Mouse (Mus musculus) small intestine, adult 2 months (tissue): ENCODE data around the gene Gramd1b. TPM values are rescaled to one million over a fixed set of nuclear protein-coding genes. Genes with fewer than 3 reads are reported as not detected.

Source experiments
- H3K27ac ChIP-seq: fragments of 200-500 bp; 2 replicates; pipeline ENCODE4 v1.5.1; 2012; ENCODE audit warnings: low read depth, low read length, control low read depth, inconsistent platforms; ENCODE audit not compliant: insufficient read depth
- H3K27me3 ChIP-seq: fragments of 200-500 bp; 2 replicates; pipeline ENCODE4 v1.6.1; 2012; ENCODE audit warnings: mild to moderate bottlenecking, moderate library complexity, low read length, inconsistent platforms; ENCODE audit not compliant: control insufficient read depth, insufficient read depth
- H3K36me3 ChIP-seq: fragments of 200-500 bp; 2 replicates; pipeline ENCODE4 v1.6.1; 2012; ENCODE audit warnings: mild to moderate bottlenecking, low read length, control low read depth, inconsistent platforms; ENCODE audit not compliant: control insufficient read depth, insufficient read depth
- H3K4me1 ChIP-seq: fragments of 200-500 bp; 2 replicates; pipeline ENCODE4 v1.6.1; 2012; ENCODE audit warnings: low read length, inconsistent platforms, mixed read lengths; ENCODE audit not compliant: control insufficient read depth, insufficient read depth, insufficient read length
- H3K4me3 ChIP-seq: fragments of 200-500 bp; 2 replicates; pipeline ENCODE4 v1.5.1; 2012; ENCODE audit warnings: low read depth, mild to moderate bottlenecking, control low read depth, inconsistent platforms, low read length, moderate library complexity
- CTCF ChIP-seq: fragments of 200-500 bp; IDR thresholded peaks from 2 replicates; pipeline ENCODE4 v1.5.1; 2012; ENCODE audit warnings: low read depth, mild to moderate bottlenecking, control low read depth, inconsistent platforms, low read length, moderate library complexity, mixed read lengths; ENCODE audit not compliant: insufficient replicate concordance, insufficient read length; ENCODE audit errors: extremely low read depth
- POLR2A ChIP-seq: fragments of 200-500 bp; IDR thresholded peaks from 2 replicates; pipeline ENCODE4 v1.6.1; 2012; ENCODE audit warnings: low read depth, mild to moderate bottlenecking, control low read depth, inconsistent platforms, low read length, moderate library complexity
- WGBS: fragments of 180-500 bp; shearing (Covaris S2); methylation state at CpG from one replicate; pipeline ENCODE4 v1.1.7; 2018; 5-methylcytosine and 5-hydroxymethylcytosine counted together
- polyA plus RNA-seq: library from polyadenylated mRNA; depleted of rRNA; stranded (reverse); fragments of >200 nt; gene quantifications from 2 replicates; pipeline ENCODE4 v1.2.3, GENCODE M21; 2012; rRNA removed

Gene Gramd1b
- polyA plus RNA-seq, 1 experiment = 128 TPM

DNA sequence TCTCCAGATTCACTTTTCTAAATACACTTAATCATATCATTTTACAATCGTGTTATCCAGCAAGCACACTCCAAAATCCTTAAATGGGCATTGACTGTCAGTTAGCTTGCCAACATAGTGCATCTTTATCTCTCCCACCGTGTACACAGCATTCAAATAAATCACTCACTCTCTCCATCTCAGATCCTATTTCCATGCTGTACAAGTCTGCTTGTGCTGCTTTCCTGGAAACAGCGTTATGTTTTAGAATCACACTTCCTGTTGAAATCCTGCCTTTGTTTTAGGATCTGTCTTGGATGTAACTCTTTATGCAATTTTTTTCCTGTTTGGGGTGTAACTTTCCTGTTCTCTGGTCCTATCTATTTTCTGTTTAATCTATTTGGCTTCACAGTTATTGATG, 278.7 kb downstream of the Gramd1b start:
- no peak for TF ChIP-seq POLR2A
- H3K4me1 ChIP-seq = no peaks in the 10 kb centered on the region
- H3K36me3 ChIP-seq = no peaks in the 10 kb centered on the region
- H3K27ac ChIP-seq = no peak overlapping the region
- 40% methylated on average over 3 of the region's 3 CpGs for WGBS
- no peaks in the 10 kb centered on the region for H3K27me3 ChIP-seq
- H3K4me3 ChIP-seq = no peak overlapping the region

DNA sequence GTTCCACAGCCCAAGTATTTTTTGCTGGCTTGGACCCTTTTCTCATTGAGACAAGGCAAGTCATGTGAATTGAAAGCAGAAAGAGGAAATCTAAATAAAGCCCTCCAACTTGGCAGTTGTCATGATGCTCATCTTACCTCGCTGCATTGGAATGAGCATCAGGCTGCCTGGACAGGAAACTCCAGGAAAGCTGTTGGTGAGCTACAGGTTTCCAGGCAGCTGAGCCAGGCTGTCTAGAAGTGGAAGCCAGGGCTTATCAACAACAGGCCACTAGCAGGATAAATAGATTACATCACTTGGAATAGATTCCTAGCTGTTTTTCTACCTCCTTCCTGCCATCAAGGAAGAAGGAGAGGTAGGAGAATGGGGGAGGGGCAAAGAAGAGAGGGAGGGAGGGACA, 282.1 kb downstream of the Gramd1b start:
- Histone ChIP-seq H3K4me3 (no peak overlapping the region), H3K27me3 (no peaks in the 10 kb centered on the region), H3K4me1 (no peaks in the 10 kb centered on the region), H3K27ac (no peak overlapping the region), H3K36me3 (no peaks in the 10 kb centered on the region)
- WGBS = 73% methylated on average over 1 of the region's 1 CpGs
- TF ChIP-seq CTCF (no peak), POLR2A (no peak)

DNA sequence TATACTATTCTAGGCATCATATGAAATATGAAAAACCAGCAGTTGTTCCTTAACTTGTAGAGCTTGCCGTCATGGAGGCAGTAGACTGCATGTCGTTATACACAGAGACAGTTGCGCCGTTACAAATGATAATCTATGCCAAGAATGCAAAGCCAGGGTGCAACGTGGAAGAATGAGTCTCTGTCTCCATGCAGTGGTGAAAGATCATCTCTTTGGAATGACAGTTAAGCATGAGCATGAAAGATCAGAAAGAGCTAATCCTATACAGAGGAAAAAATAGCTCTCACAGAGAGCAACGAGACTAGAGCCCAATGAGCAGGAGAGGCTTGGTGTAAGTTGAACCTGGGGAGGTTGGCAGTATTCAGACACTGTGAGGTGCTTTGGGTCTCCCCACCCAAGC, 284.5 kb downstream of the Gramd1b start:
- Histone ChIP-seq H3K4me3 (no peak overlapping the region), H3K27ac (no peak overlapping the region), H3K4me1 (0 out of 2 replicates have a peak, but pooled peaks cover 4% of the 10 kb centered on the region), H3K36me3 (no peaks in the 10 kb centered on the region), H3K27me3 (no peaks in the 10 kb centered on the region)
- TF ChIP-seq CTCF (no peak), POLR2A (no peak)
- 84% methylated on average over 6 of the region's 6 CpGs for WGBS

DNA sequence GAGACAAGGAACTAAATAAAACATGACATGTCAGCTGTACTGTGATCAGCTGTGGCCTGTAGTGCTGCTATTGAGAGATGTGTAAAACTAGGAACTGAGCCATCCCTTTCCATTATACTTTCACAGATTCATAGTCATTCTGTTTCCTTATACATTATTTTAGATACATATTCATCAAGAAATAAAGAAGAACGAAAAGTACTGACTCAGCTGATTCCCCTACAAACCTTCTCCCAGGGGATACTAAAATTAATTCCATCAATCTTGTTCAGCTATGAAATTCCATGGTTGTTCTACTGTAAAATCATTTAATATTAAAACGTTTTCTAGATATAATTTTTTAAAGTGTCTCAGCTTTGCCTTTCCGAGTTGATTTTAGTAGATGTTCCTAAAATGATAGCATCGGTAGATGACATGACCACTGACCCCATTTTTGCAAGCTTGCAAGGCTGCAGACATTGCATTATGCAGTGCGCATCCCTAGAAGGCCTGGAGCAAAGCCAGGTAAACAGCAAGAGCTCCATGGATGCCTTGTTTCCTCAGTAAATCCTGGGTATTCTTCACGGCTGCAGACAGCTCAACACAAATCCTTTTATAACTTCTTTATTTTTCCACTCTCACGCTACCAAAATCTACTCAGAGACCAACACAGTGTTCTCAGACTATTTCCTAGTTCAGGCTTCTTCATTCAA, 285.1 kb downstream of the Gramd1b start:
- H3K4me3 ChIP-seq = no peak overlapping the region

DNA sequence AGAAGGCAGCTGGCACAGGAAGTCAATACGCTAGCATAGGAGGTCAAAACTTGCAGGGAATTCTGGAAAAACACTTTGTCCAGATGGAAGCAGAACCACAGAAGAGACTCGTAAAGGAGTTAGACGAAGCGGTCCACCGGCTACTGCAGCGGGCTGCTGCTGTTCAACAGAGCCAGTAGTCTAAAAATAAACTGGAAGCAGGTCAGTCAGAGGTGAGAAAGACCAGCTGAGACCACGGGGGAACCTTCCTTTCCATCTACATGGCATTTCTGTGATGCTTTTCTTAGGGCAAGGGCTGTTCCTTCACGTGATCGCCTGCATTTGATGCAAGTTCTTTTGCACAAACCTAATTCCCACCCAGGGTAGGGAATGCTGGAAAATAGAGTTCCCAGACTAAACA, 285.7 kb downstream of the Gramd1b start:
- Histone ChIP-seq H3K27me3 (no peaks in the 10 kb centered on the region), H3K4me1 (peaks cover 9% of the 10 kb centered on the region), H3K36me3 (no peaks in the 10 kb centered on the region), H3K4me3 (no peak overlapping the region), H3K27ac (no peak overlapping the region)
- 74% methylated on average over 9 of the region's 9 CpGs for WGBS
- TF ChIP-seq POLR2A = no peak

More for the DNA sequence above, 285.1 kb downstream of the Gramd1b start:
- H3K36me3 ChIP-seq = no peaks in the 10 kb centered on the region
- WGBS = 82% methylated on average over 7 of the region's 7 CpGs
- H3K4me1 ChIP-seq = peaks cover 8% of the 10 kb centered on the region
- H3K27me3 ChIP-seq = no peaks in the 10 kb centered on the region
- no peak for TF ChIP-seq CTCF
- TF ChIP-seq POLR2A = no peak
- no peak overlapping the region for H3K27ac ChIP-seq

Other genes with a start within 250 kb of the Gramd1b start
- not detected in 2 replicates for gene Gm21915, start 139.2 kb upstream of the Gramd1b start, polyA plus RNA-seq
- gene Clmp, start 154.6 kb upstream of the Gramd1b start, polyA plus RNA-seq = 34.0 and 37.6 TPM in 2 replicates